Comparison of ENCODE assay signal across 8 mouse cellular contexts in genomic region chr12:106174070-106174980, GRCm38 (mm10).
DNase-seq lines count a peak whose midpoint lies in the region; ATAC-seq and TF ChIP-seq lines count a peak whose summit lies in the region.

No protein-coding gene starts in this region.

- H3K27me3 ChIP-seq in forebrain, embryonic 11.5 days (ENCODE audit: control insufficient read depth, insufficient read depth, low read length), result peaks cover 3% of the 10 kb centered on the region; the same call in 1 of the 2 replicates
- peaks cover 74% of the 10 kb centered on the region for H3K27me3 ChIP-seq in limb, embryonic 12.5 days

- peak overlapping the region; percentile 58 for H3K27ac ChIP-seq in left cerebral cortex, adult 2 months
- H3K27ac ChIP-seq in brown adipose tissue, adult 24 weeks (replicated peaks; ENCODE audit: low read depth, low read length), result no peak overlapping the region
- H3K27ac ChIP-seq in forebrain, embryonic 11.5 days (ENCODE audit: low read depth, low read length), result no peak overlapping the region
- no peak overlapping the region for H3K27ac ChIP-seq in limb, embryonic 12.5 days
- H3K27ac ChIP-seq in olfactory bulb, adult 2 months (ENCODE audit: insufficient read depth, low read depth, low read length), result no peak overlapping the region

- peak overlapping the region; percentile 71 for H3K4me2 ChIP-seq in forebrain, embryonic 11.5 days (ENCODE audit: low read depth, low read length, severe bottlenecking)
- peak overlapping the region; percentile 80 for H3K4me2 ChIP-seq in limb, embryonic 12.5 days

- H3K4me3 ChIP-seq in left cerebral cortex, adult 2 months, result peak overlapping the region; percentile 49
- H3K4me3 ChIP-seq in brown adipose tissue, adult 24 weeks (ENCODE audit: insufficient read depth, low read depth, low read length), result peak overlapping the region; percentile 15; the same call in 1 of the 2 replicates
- H3K4me3 ChIP-seq in forebrain, embryonic 11.5 days (ENCODE audit: low read depth, low read length), result peak overlapping the region; percentile 34
- peak overlapping the region; percentile 43 for H3K4me3 ChIP-seq in limb, embryonic 12.5 days (replicated peaks)
- H3K4me3 ChIP-seq in olfactory bulb, adult 2 months (ENCODE audit: insufficient read depth, low read depth, low read length), result peak overlapping the region; percentile 58

- peak in 1 of 2 experiments; percentile 42 for DNase-seq in left cerebral cortex, adult 2 months (ENCODE audit: extremely low spot score in 1 of 2, low spot score in 2 of 2)
- no peak for DNase-seq in left cerebral cortex, adult 8-10 months (ENCODE audit: low spot score in 2 of 2)
- DNase-seq in forebrain, embryonic 11.5 days (ENCODE audit: low spot score), result peak; percentile 64
- DNase-seq in gastrocnemius, postnatal 4 days (ENCODE audit: low spot score in 2 of 2), result no peak
- DNase-seq in kidney, adult 9 months, result no peak

- TF ChIP-seq POLR2A in olfactory bulb, adult 2 months (IDR thresholded peaks at IDR 0.05; ENCODE audit: insufficient read depth, low read depth, low read length), result no peak

- peak; percentile 47 for ATAC-seq in forebrain, embryonic 11.5 days (replicated peaks; ENCODE audit: low FRiP score)
- ATAC-seq in limb, embryonic 12.5 days (ENCODE audit: insufficient number of reproducible peaks, insufficient read depth, low FRiP score, low TSS enrichment, low read depth), result 0 out of 2 replicates have a peak, but pooled peaks have one; percentile 37

- no peaks in the 10 kb centered on the region for H3K9me3 ChIP-seq in forebrain, embryonic 11.5 days (ENCODE audit: control insufficient read depth, low read length)
- H3K9me3 ChIP-seq in limb, embryonic 12.5 days, result 0 out of 2 replicates have a peak, but pooled peaks cover 3% of the 10 kb centered on the region

- TF ChIP-seq CTCF in left cerebral cortex, adult 2 months (IDR thresholded peaks at IDR 0.05), result no peak
- no peak for TF ChIP-seq CTCF in olfactory bulb, adult 2 months (IDR thresholded peaks at IDR 0.05; ENCODE audit: insufficient read depth, low read depth, low read length)

- no peaks in the 10 kb centered on the region for H3K36me3 ChIP-seq in forebrain, embryonic 11.5 days (ENCODE audit: control insufficient read depth, insufficient read depth, low read length)
- no peaks in the 10 kb centered on the region for H3K36me3 ChIP-seq in limb, embryonic 12.5 days

- intact Hi-C loops in left cerebral cortex, adult 2 months (cut with DNase I), result loop anchor here (5.0 kb wide), 1 partner anchor 1833 kb away; no protein-coding TSS in a partner anchor

- peak overlapping the region; percentile 33 for H3K9ac ChIP-seq in forebrain, embryonic 11.5 days (ENCODE audit: low read length)
- H3K9ac ChIP-seq in limb, embryonic 12.5 days (replicated peaks), result peak overlapping the region; percentile 31; the same call in 1 of the 2 replicates

- no peaks in the 10 kb centered on the region for H3K4me1 ChIP-seq in brown adipose tissue, adult 24 weeks (ENCODE audit: control insufficient read depth, insufficient read depth, insufficient read length, low read length)
- H3K4me1 ChIP-seq in forebrain, embryonic 11.5 days (replicated peaks; ENCODE audit: control insufficient read depth, insufficient read depth, low read length), result peaks cover 15% of the 10 kb centered on the region; the same call in 1 of the 2 replicates
- peaks cover 14% of the 10 kb centered on the region for H3K4me1 ChIP-seq in limb, embryonic 12.5 days (replicated peaks)
- H3K4me1 ChIP-seq in olfactory bulb, adult 2 months (ENCODE audit: control insufficient read depth, insufficient read depth, low read length), result peaks cover 15% of the 10 kb centered on the region

- WGBS in forebrain, embryonic 11.5 days, result under 1% methylated on average over 39 of the region's 39 CpGs
- under 1% methylated on average over 39 of the region's 39 CpGs for WGBS in limb, embryonic 12.5 days
- 4% methylated on average over 39 of the region's 39 CpGs for WGBS in olfactory bulb, adult 2 months
